Mouse (Mus musculus) CD4-positive naive resting alpha-beta T cell, adult 76 days (primary cell): ENCODE results near the gene Rprml. TPM values are rescaled to one million over a fixed set of nuclear protein-coding genes. Genes with fewer than 3 reads are reported as not detected.

Experiments used
- total RNA-seq: library from RNA; stranded (reverse); gene quantifications from one replicate; pipeline ENCODE4 v1.2.4, GENCODE M21; 2023

The Rprml gene
- total RNA-seq = not detected

DNA sequence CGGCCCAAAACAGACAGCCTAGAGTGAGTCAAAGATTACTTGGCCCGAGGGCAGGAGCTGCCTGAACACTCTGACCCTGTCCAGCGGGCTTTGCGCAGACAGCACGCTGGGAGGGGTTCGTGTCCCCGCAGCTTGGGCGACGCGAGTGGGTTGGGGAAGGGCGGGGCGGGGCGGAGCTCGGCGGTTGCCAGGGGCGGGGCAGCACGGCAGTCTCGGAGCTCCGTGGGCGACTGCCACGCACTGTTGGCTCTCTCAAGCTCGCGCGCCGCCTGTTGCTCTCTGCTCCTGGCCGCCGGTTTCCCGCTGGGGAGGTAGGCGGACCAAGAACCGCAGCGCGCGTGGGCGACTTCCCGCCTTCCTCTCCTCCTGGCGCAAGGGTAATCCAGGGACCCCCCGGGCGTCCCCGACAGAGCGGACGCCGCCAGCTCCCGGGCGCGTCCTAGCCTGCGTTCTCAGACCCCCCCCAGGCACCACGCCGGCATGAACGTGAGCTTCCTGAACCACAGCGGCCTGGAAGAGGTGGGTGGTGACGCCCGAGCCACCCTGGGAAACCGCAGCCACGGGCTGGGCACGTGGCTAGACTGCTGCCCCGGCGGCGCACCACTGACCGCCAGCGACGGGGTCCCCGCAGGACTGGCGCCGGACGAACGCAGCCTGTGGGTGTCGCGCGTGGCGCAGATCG, at the start of gene Rprml:
TSS of gene Rprml (plus strand) at position 270 of the 682 bp plus-strand sequence.

DNA sequence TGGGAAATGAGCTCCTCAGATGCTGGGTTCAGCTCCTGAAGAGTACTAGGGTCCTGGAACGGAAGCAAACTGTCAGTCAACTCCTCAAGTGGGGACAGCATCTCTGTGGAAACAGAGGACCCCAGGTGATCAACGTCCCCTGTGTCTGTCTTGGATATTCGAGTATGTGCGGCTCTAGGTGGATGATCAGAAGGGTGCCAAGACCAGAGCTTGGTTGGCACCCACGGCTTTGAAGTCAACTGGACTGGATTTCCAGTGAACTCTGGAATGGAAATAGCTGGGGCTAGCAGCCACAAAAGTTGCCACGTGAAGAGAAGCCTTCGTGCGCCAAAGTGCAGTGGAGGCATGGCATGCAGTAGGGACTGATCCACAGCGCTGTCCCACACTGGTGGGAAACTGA, 28.3 kb upstream of the Rprml start, which contains the start of gene Gm884:
TSS of gene Gm884 (minus strand) at position 101 of the 400 bp plus-strand sequence.

GRCm38 (mm10) chr11:103638790-103639189, 10.6 kb upstream of the Rprml start, which contains the start of gene Lyzl6:
TSS of gene Lyzl6 (minus strand) at chr11:103638890.

GRCm38 (mm10) chr11:103697565-103698176, 48.3 kb downstream of the Rprml start, which contains the start of gene Gosr2:
TSS of gene Gosr2 (minus strand) at chr11:103697898.

Other genes starting within 250 kb of the Rprml start
- gene Plekhm1, start 236.9 kb upstream of the Rprml start, total RNA-seq = 40.5 TPM
- gene Lrrc37a, start 145.0 kb upstream of the Rprml start, total RNA-seq = not detected
- not detected for gene Gm884, start 28.4 kb upstream of the Rprml start, total RNA-seq
- gene Lyzl6, start 10.7 kb upstream of the Rprml start, total RNA-seq = not detected
- gene Gosr2, start 48.3 kb downstream of the Rprml start, total RNA-seq = 72.1 TPM
- gene Wnt9b, start 100.3 kb downstream of the Rprml start, total RNA-seq = not detected
- gene Wnt3, start 124.6 kb downstream of the Rprml start, total RNA-seq = not detected